Mouse (Mus musculus) large intestine, adult 2 months (tissue): ENCODE results near the gene Zfp629. TPM values are rescaled to one million over a fixed set of nuclear protein-coding genes. Genes with fewer than 3 reads are reported as not detected.
"Not testable (repeated sequence)": the region's sequence is repeated elsewhere in the genome, so short reads cannot be mapped to it uniquely, and the experiment has no call there.

ENCODE experiments used
- DNase-seq: peaks from one replicate; pipeline ENCODE4 v3.0.0-alpha.2; 2012; ENCODE audit warnings: low read depth, low spot score
- WGBS: fragments of 180-500 bp; shearing (Covaris S2); methylation state at CpG from one replicate; pipeline ENCODE4 v1.1.7; 2018; 5-methylcytosine and 5-hydroxymethylcytosine counted together
- polyA plus RNA-seq: library from polyadenylated mRNA; depleted of rRNA; stranded (reverse); fragments of >200 nt; gene quantifications from 2 replicates; pipeline ENCODE4 v1.2.3, GENCODE M21; 2012; rRNA removed

Zfp629 gene
- 5.3 and 7.6 TPM in 2 replicates for polyA plus RNA-seq

- 1% methylated on average over 50 of the region's 50 CpGs for WGBS
- peak; percentile 29 for DNase-seq
Measured at GRCm38 (mm10) chr7:127614891-127615843, at the start of gene Zfp629. Zfp629 (minus strand) TSS chr7:127615797.

GRCm38 (mm10) chr7:127662926-127663325 is 47.3 kb upstream of the Zfp629 start:
- no peak for DNase-seq
- WGBS = 83% methylated on average over 6 of the region's 6 CpGs

- WGBS = 75% methylated on average over 6 of the region's 6 CpGs
- no peak for DNase-seq
Measured at GRCm38 (mm10) chr7:127661833-127662232, 46.2 kb upstream of the Zfp629 start.

- 91% methylated on average over 3 of the region's 3 CpGs for WGBS
Measured at GRCm38 (mm10) chr7:127660882-127661281, 45.3 kb upstream of the Zfp629 start.

GRCm38 (mm10) chr7:127656946-127657345 is 41.3 kb upstream of the Zfp629 start:
- no peak for DNase-seq
- 28% methylated on average over 4 of the region's 4 CpGs for WGBS

More at GRCm38 (mm10) chr7:127660882-127661281, 45.3 kb upstream of the Zfp629 start:
- DNase-seq = no peak

- 84% methylated on average over 10 of the region's 10 CpGs for WGBS
- DNase-seq = no peak
Measured at GRCm38 (mm10) chr7:127654318-127654717, 38.7 kb upstream of the Zfp629 start.

GRCm38 (mm10) chr7:127652050-127652449 is 36.5 kb upstream of the Zfp629 start:
- no peak for DNase-seq
- 4% methylated on average over 18 of the region's 18 CpGs for whole genome bisulfite sequencing

- DNase-seq = no peak
- WGBS = 46% methylated on average over 2 of the region's 3 CpGs
Measured at GRCm38 (mm10) chr7:127651624-127652023, 36.0 kb upstream of the Zfp629 start.

- WGBS = 38% methylated on average over 6 of the region's 6 CpGs
- DNase-seq = no peak
Measured at GRCm38 (mm10) chr7:127649206-127649605, 33.6 kb upstream of the Zfp629 start.

GRCm38 (mm10) chr7:127648516-127649201 is 33.1 kb upstream of the Zfp629 start:
- DNase-seq = no peak

GRCm38 (mm10) chr7:127647576-127647975 is 32.0 kb upstream of the Zfp629 start:
- WGBS = 32% methylated on average over 7 of the region's 7 CpGs
- not testable (repeated sequence) for DNase-seq

More at GRCm38 (mm10) chr7:127648516-127649201, 33.1 kb upstream of the Zfp629 start:
- WGBS = 29% methylated on average over 4 of the region's 4 CpGs

GRCm38 (mm10) chr7:127646363-127646762 is 30.8 kb upstream of the Zfp629 start:
- DNase-seq = no peak
- 67% methylated on average over 4 of the region's 4 CpGs for WGBS

GRCm38 (mm10) chr7:127642254-127642653 is 26.7 kb upstream of the Zfp629 start:
- no peak for DNase-seq
- 78% methylated on average over 4 of the region's 4 CpGs for WGBS

- DNase-seq = no peak
- WGBS = 21% methylated on average over 4 of the region's 4 CpGs
Measured at GRCm38 (mm10) chr7:127641260-127641659, 25.7 kb upstream of the Zfp629 start.

GRCm38 (mm10) chr7:127636963-127637362 is 21.4 kb upstream of the Zfp629 start:
- under 1% methylated on average over 27 of the region's 27 CpGs for WGBS
- DNase-seq = no peak

GRCm38 (mm10) chr7:127631416-127631815 is 15.8 kb upstream of the Zfp629 start:
- 83% methylated on average over 4 of the region's 4 CpGs for WGBS
- no peak for DNase-seq

- DNase-seq = no peak
- 75% methylated on average over 5 of the region's 5 CpGs for WGBS
Measured at GRCm38 (mm10) chr7:127628646-127629045, 13.0 kb upstream of the Zfp629 start.

GRCm38 (mm10) chr7:127626471-127626870 is 10.9 kb upstream of the Zfp629 start:
- DNase-seq = no peak
- WGBS = 85% methylated on average over 4 of the region's 4 CpGs

- no peak for DNase-seq
- 96% methylated on average over 7 of the region's 7 CpGs for WGBS
Measured at GRCm38 (mm10) chr7:127626039-127626438, 10.4 kb upstream of the Zfp629 start.

GRCm38 (mm10) chr7:127618402-127618801 is 2.8 kb upstream of the Zfp629 start:
- not testable (repeated sequence) for DNase-seq
- 87% methylated on average over 7 of the region's 8 CpGs for WGBS
